Mouse (Mus musculus): ENCODE data around the gene Rps28. TPM values are rescaled to one million over a fixed set of nuclear protein-coding genes. Genes with fewer than 3 reads are reported as not detected.
A peak's percentile ranks its signal among the peaks of the same experiment; 100 is the strongest.
"Not testable (repeated sequence)": the region's sequence is repeated elsewhere in the genome, so short reads cannot be mapped to it uniquely, and the experiment has no call there.

Rps28 gene
- polyA plus RNA-seq, 1 experiment from 2014 or later: 1,538 TPM

DNA sequence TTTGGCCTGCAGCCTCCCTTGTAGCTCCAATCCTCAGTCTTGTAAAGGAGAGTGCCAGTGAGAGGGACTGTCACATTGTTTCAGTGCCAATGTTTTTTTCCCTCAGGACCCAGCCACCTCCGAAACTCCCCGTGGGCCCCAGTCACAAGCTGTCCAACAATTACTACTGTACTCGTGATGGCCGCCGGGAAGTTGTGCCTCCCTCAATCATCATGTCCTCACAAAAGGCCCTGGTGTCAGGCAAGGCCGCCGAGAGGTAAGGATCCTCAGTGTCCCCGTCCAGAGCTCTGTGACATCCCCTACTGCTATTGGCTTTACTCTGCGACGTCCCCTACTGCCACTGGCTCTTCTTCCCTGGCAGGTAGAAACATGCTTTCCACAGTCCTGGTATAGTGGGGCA, 5.2 kb upstream of the Rps28 start:
- 90% methylated on average over 10 of the region's 10 CpGs for WGBS
- no peak overlapping the region for H3K4me3 ChIP-seq (ENCODE audit: low read depth, low read length)
- no peaks in the 10 kb centered on the region for H3K9me3 ChIP-seq (ENCODE audit: control insufficient read depth, low read length)
- H3K4me2 ChIP-seq (ENCODE audit: low read length): no peak overlapping the region
- no peak for ATAC-seq (replicated peaks; ENCODE audit: low FRiP score, low TSS enrichment, low read depth)
- H3K36me3 ChIP-seq (ENCODE audit: control insufficient read depth, insufficient read depth, low read length): peaks cover 58% of the 10 kb centered on the region
- no peak overlapping the region for H3K27ac ChIP-seq (ENCODE audit: low read depth)
- no peak for DNase-seq (ENCODE audit: low spot score)
- peaks cover 10% of the 10 kb centered on the region for H3K4me1 ChIP-seq (replicated peaks; ENCODE audit: control insufficient read depth, insufficient read depth, low read length)
- H3K27me3 ChIP-seq (replicated peaks; ENCODE audit: control insufficient read depth, insufficient read depth, low read length): no peaks in the 10 kb centered on the region
- no peak overlapping the region for H3K9ac ChIP-seq (ENCODE audit: low read length)

DNA sequence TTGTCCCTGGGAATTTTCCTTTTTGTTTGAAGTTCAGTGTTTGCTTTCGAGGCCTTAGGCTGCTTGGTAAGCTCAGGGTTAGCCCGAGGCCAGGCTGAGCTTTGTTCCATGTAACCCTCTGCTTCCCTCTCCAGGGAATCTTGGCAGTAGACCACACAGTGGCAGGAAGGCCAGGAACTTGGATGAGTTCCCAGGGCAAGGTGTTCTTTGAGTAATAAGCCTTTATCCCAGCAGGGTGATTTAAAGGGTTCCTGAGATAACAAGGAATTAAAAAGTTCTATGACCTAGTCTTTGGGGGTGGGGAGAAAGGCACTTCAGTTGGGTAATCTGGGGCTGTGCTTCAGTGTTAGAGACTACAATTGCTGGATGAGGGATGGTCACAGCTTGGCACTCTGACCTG, 4.5 kb upstream of the Rps28 start:
- WGBS: 55% methylated on average over 2 of the region's 2 CpGs
- Histone ChIP-seq H3K9me3 (ENCODE audit: control insufficient read depth, low read length) (no peaks in the 10 kb centered on the region), H3K36me3 (ENCODE audit: control insufficient read depth, insufficient read depth, low read length) (peaks cover 52% of the 10 kb centered on the region), H3K27ac (ENCODE audit: low read depth) (no peak overlapping the region), H3K4me1 (replicated peaks; ENCODE audit: control insufficient read depth, insufficient read depth, low read length) (peaks cover 10% of the 10 kb centered on the region), H3K4me3 (ENCODE audit: low read depth, low read length) (no peak overlapping the region), H3K4me2 (ENCODE audit: low read length) (no peak overlapping the region), H3K9ac (ENCODE audit: low read length) (no peak overlapping the region), H3K27me3 (replicated peaks; ENCODE audit: control insufficient read depth, insufficient read depth, low read length) (no peaks in the 10 kb centered on the region)
- DNase-seq (ENCODE audit: low spot score) (no peak), ATAC-seq (replicated peaks; ENCODE audit: low FRiP score, low TSS enrichment, low read depth) (no peak)

- Histone ChIP-seq H3K27ac (ENCODE audit: low read depth) (no peak overlapping the region), H3K9me3 (ENCODE audit: control insufficient read depth, low read length) (no peaks in the 10 kb centered on the region), H3K27me3 (replicated peaks; ENCODE audit: control insufficient read depth, insufficient read depth, low read length) (no peaks in the 10 kb centered on the region), H3K4me3 (ENCODE audit: low read depth, low read length) (no peak overlapping the region), H3K4me2 (ENCODE audit: low read length) (no peak overlapping the region), H3K9ac (ENCODE audit: low read length) (no peak overlapping the region), H3K4me1 (replicated peaks; ENCODE audit: control insufficient read depth, insufficient read depth, low read length) (peaks cover 23% of the 10 kb centered on the region), H3K36me3 (ENCODE audit: control insufficient read depth, insufficient read depth, low read length) (peaks cover 50% of the 10 kb centered on the region)
- 0% methylated on average over 3 of the region's 3 CpGs for WGBS
- DNase-seq (ENCODE audit: low spot score) (peak; percentile 82), ATAC-seq (replicated peaks; ENCODE audit: low FRiP score, low TSS enrichment, low read depth) (no peak)
Observed at GRCm38 (mm10) chr17:33826850-33827249, 2.5 kb upstream of the Rps28 start.

GRCm38 (mm10) chr17:33825462-33825861, 1.1 kb upstream of the Rps28 start:
- Histone ChIP-seq H3K4me3 (ENCODE audit: low read depth, low read length) (peak overlapping the region; percentile 99), H3K36me3 (ENCODE audit: control insufficient read depth, insufficient read depth, low read length) (peaks cover 53% of the 10 kb centered on the region), H3K9me3 (ENCODE audit: control insufficient read depth, low read length) (no peaks in the 10 kb centered on the region), H3K4me1 (replicated peaks; ENCODE audit: control insufficient read depth, insufficient read depth, low read length) (peaks cover 26% of the 10 kb centered on the region), H3K27ac (ENCODE audit: low read depth) (no peak overlapping the region), H3K9ac (ENCODE audit: low read length) (peak overlapping the region; percentile 95), H3K27me3 (replicated peaks; ENCODE audit: control insufficient read depth, insufficient read depth, low read length) (no peaks in the 10 kb centered on the region), H3K4me2 (ENCODE audit: low read length) (peak overlapping the region; percentile 61)
- ATAC-seq (replicated peaks; ENCODE audit: low FRiP score, low TSS enrichment, low read depth) (no peak), DNase-seq (ENCODE audit: low spot score) (no peak)
- 83% methylated on average over 8 of the region's 8 CpGs for WGBS

GRCm38 (mm10) chr17:33824997-33825330, 602 bp upstream of the Rps28 start:
- peaks cover 53% of the 10 kb centered on the region for H3K36me3 ChIP-seq (ENCODE audit: control insufficient read depth, insufficient read depth, low read length)
- peak overlapping the region; percentile 95 for H3K9ac ChIP-seq (ENCODE audit: low read length)
- H3K27me3 ChIP-seq (replicated peaks; ENCODE audit: control insufficient read depth, insufficient read depth, low read length); DNase-seq (ENCODE audit: low spot score); H3K9me3 ChIP-seq (ENCODE audit: control insufficient read depth, low read length); ATAC-seq (replicated peaks; ENCODE audit: low FRiP score, low TSS enrichment, low read depth): not testable (repeated sequence)
- H3K4me3 ChIP-seq (ENCODE audit: low read depth, low read length): peak overlapping the region; percentile 99
- H3K4me1 ChIP-seq (replicated peaks; ENCODE audit: control insufficient read depth, insufficient read depth, low read length): peaks cover 26% of the 10 kb centered on the region
- H3K4me2 ChIP-seq (ENCODE audit: low read length): peak overlapping the region; percentile 61
- WGBS: 6% methylated on average over 6 of the region's 6 CpGs
- H3K27ac ChIP-seq (ENCODE audit: low read depth): peak overlapping the region; percentile 86

DNA sequence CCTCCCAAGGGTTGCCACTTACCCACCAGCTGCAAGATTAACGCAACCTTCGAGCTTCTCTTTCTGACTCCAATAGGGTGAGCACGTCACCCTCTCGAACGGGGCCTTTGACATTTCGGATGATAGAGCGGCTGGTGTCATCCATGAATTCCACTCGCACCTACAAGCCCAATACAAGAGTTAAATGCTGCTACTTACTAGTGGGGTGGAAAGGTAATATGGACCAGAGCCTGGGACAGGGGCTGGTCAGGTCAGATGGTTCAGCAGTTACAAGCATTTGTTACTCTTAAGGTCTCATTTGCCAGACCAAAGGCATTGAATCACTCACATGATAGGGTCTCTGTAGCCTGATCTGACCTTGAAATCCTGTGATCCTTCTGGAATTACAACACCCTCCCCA, 1.2 kb downstream of the Rps28 start:
- Histone ChIP-seq H3K36me3 (ENCODE audit: control insufficient read depth, insufficient read depth, low read length) (peaks cover 55% of the 10 kb centered on the region), H3K4me2 (ENCODE audit: low read length) (peak overlapping the region; percentile 95), H3K4me1 (replicated peaks; ENCODE audit: control insufficient read depth, insufficient read depth, low read length) (peaks cover 30% of the 10 kb centered on the region), H3K4me3 (ENCODE audit: low read depth, low read length) (peak overlapping the region; percentile 99), H3K9ac (ENCODE audit: low read length) (peak overlapping the region; percentile 95)
- H3K9me3 ChIP-seq (ENCODE audit: control insufficient read depth, low read length); H3K27me3 ChIP-seq (replicated peaks; ENCODE audit: control insufficient read depth, insufficient read depth, low read length); H3K27ac ChIP-seq (ENCODE audit: low read depth); ATAC-seq (replicated peaks; ENCODE audit: low FRiP score, low TSS enrichment, low read depth); DNase-seq (ENCODE audit: low spot score): not testable (repeated sequence)
- 79% methylated on average over 8 of the region's 8 CpGs for WGBS

GRCm38 (mm10) chr17:33822436-33822959, 1.9 kb downstream of the Rps28 start:
- peak overlapping the region; percentile 95; the same call in 1 of the 2 replicates for H3K4me2 ChIP-seq (ENCODE audit: low read length)
- no peak overlapping the region for H3K9ac ChIP-seq (ENCODE audit: low read length)
- WGBS: 86% methylated on average over 1 of the region's 1 CpGs
- H3K4me1 ChIP-seq (replicated peaks; ENCODE audit: control insufficient read depth, insufficient read depth, low read length): peaks cover 34% of the 10 kb centered on the region
- no peaks in the 10 kb centered on the region for H3K9me3 ChIP-seq (ENCODE audit: control insufficient read depth, low read length)
- DNase-seq (ENCODE audit: low spot score): no peak
- 0 out of 2 replicates have a peak overlapping the region, but pooled peaks have one; percentile 99 for H3K4me3 ChIP-seq (ENCODE audit: low read depth, low read length)
- no peak overlapping the region for H3K27ac ChIP-seq (ENCODE audit: low read depth)
- H3K36me3 ChIP-seq (ENCODE audit: control insufficient read depth, insufficient read depth, low read length): peaks cover 51% of the 10 kb centered on the region
- no peaks in the 10 kb centered on the region for H3K27me3 ChIP-seq (replicated peaks; ENCODE audit: control insufficient read depth, insufficient read depth, low read length)
- ATAC-seq (replicated peaks; ENCODE audit: low FRiP score, low TSS enrichment, low read depth): no peak

DNA sequence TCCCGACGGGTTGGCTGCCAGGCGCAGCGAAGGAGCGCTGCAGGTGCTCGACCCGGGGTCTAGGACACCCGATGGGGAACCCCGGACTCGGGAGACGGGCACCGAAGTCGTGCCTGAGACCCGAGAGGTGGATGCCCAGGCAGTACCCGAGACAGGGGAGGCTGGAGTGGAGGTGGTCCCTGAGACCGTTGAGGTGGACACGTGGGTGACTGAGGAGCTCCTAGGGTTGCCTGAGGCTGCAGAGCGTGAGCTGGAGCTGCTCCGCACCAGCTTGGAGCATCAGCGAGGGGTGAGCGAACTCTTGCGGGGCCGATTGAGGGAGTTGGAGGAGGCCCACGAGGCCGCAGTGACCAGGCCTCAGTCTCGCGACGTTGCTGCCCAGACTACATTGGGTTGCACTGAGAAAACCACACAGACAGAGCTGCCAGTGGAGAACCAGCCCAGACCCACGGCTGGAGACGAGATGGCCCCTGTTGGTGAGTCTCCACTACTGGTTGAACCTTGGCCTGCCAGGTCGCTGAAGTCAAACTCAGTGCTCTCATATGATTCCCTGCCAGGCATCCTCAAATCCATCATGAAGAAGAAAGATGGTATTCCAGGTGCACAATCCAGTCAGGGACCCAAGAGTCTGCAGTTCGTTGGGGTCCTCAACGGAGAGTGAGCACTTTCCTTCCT, 6.3 kb downstream of the Rps28 start:
- H3K4me3 ChIP-seq (ENCODE audit: low read depth, low read length): peak overlapping the region; percentile 64
- peaks cover 47% of the 10 kb centered on the region for H3K36me3 ChIP-seq (ENCODE audit: control insufficient read depth, insufficient read depth, low read length)
- H3K4me1 ChIP-seq (replicated peaks; ENCODE audit: control insufficient read depth, insufficient read depth, low read length): peaks cover 20% of the 10 kb centered on the region
- ATAC-seq (replicated peaks; ENCODE audit: low FRiP score, low TSS enrichment, low read depth) (peak; percentile 41), DNase-seq (ENCODE audit: low spot score) (no peak)
- no peaks in the 10 kb centered on the region for H3K27me3 ChIP-seq (replicated peaks; ENCODE audit: control insufficient read depth, insufficient read depth, low read length)
- peak overlapping the region; percentile 82 for H3K4me2 ChIP-seq (ENCODE audit: low read length)
- no peaks in the 10 kb centered on the region for H3K9me3 ChIP-seq (ENCODE audit: control insufficient read depth, low read length)
- 19% methylated on average over 33 of the region's 33 CpGs for WGBS
- peak overlapping the region; percentile 73 for H3K9ac ChIP-seq (ENCODE audit: low read length)
- peak overlapping the region; percentile 54; the same call in 1 of the 2 replicates for H3K27ac ChIP-seq (ENCODE audit: low read depth)

Data from intestine, embryonic 14.5 days (tissue).